8 mouse cellular contexts compared by ENCODE assay signal in the genomic region with DNA sequence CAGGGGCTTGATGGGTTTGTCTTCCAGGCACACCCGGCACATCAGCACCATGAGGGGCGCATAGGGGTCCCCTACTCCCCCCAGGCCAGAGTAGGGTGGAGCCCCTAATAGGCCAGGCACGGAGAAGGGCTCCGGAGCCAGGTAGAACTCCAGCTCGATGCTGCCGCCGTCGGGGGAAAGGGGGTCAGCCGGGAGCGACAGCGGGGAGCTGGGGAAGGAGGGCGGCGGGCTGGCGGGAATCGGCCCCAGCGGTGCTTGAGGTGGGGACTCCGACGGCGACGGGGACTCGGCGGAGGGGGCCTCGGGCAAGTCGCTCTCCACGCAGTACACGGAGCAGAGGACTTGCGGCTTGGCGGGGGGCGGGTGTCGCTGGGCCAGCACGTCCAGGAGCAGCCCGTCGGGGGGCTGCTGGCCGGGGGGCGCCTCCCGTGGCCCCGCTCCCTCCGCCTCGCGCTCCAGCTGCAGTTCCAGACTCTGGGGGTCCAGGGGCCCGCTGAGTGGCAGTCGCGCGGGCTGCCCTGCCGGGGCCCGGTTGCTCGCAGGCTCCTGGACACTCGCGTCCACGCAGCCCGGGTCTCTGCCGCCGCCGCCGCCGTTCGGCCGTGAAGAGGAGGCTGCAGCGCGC. TPM values are rescaled to one million over a fixed set of nuclear protein-coding genes. Genes with fewer than 3 reads are reported as not detected.
A peak's percentile ranks its signal among the peaks of the same experiment; 100 is the strongest.
DNase-seq lines count a peak whose midpoint lies in the region; ATAC-seq and TF ChIP-seq lines count a peak whose summit lies in the region.

No protein-coding gene starts in this region.

- peak; percentile 38 to 55 for DNase-seq in right cerebral cortex, postnatal 10 days (ENCODE audit: low spot score in 2 of 2)
- DNase-seq in right cerebral cortex, adult 2 months (ENCODE audit: low spot score in 2 of 2), result no peak
- peak; percentile 45 to 60 for DNase-seq in cerebellum, adult 2 months
- peak; percentile 9 for DNase-seq in forelimb bud, embryonic 11.5 days (ENCODE audit: low read depth, low spot score)

- H3K4me2 ChIP-seq in hindbrain, embryonic 16.5 days (ENCODE audit: low read length), result peak overlapping the region; percentile 81
- H3K4me2 ChIP-seq in liver, embryonic 12.5 days, result peak overlapping the region; percentile 74
- H3K4me2 ChIP-seq in neural tube, embryonic 12.5 days (replicated peaks), result peak overlapping the region; percentile 81

- H3K27me3 ChIP-seq in cerebellum, adult 2 months (ENCODE audit: control insufficient read depth, insufficient read depth, low read length), result no peaks in the 10 kb centered on the region
- H3K27me3 ChIP-seq in hindbrain, embryonic 16.5 days (replicated peaks; ENCODE audit: control insufficient read depth, insufficient read depth, low read length), result no peaks in the 10 kb centered on the region
- H3K27me3 ChIP-seq in liver, embryonic 12.5 days (replicated peaks), result peaks cover 41% of the 10 kb centered on the region
- H3K27me3 ChIP-seq in neural tube, embryonic 12.5 days (replicated peaks), result no peaks in the 10 kb centered on the region

- no peaks in the 10 kb centered on the region for H3K9me3 ChIP-seq in hindbrain, embryonic 16.5 days (ENCODE audit: control insufficient read depth, low read length)
- no peaks in the 10 kb centered on the region for H3K9me3 ChIP-seq in liver, embryonic 12.5 days (replicated peaks)
- H3K9me3 ChIP-seq in neural tube, embryonic 12.5 days, result no peaks in the 10 kb centered on the region

- no peak for TF ChIP-seq CTCF in cerebellum, adult 2 months (IDR thresholded peaks at IDR 0.05; ENCODE audit: borderline replicate concordance, insufficient read depth, low read depth, low read length)

- H3K4me1 ChIP-seq in cerebellum, adult 2 months (ENCODE audit: control insufficient read depth, insufficient read depth, low read length), result peaks cover 6% of the 10 kb centered on the region; the same call in 1 of the 2 replicates
- peaks cover 20% of the 10 kb centered on the region for H3K4me1 ChIP-seq in hindbrain, embryonic 16.5 days (ENCODE audit: control insufficient read depth, insufficient read depth, low read depth, low read length)
- H3K4me1 ChIP-seq in liver, embryonic 12.5 days, result 0 out of 2 replicates have a peak, but pooled peaks cover 5% of the 10 kb centered on the region
- peaks cover 27% of the 10 kb centered on the region; the same call in 1 of the 2 replicates for H3K4me1 ChIP-seq in neural tube, embryonic 12.5 days

- no peaks in the 10 kb centered on the region for H3K36me3 ChIP-seq in hindbrain, embryonic 16.5 days (ENCODE audit: control insufficient read depth, insufficient read depth, low read length)
- H3K36me3 ChIP-seq in liver, embryonic 12.5 days, result no peaks in the 10 kb centered on the region
- no peaks in the 10 kb centered on the region for H3K36me3 ChIP-seq in neural tube, embryonic 12.5 days

- no peak for TF ChIP-seq POLR2A in cerebellum, adult 2 months (IDR thresholded peaks at IDR 0.05; ENCODE audit: borderline replicate concordance, insufficient read depth, low read length)

- H3K9ac ChIP-seq in hindbrain, embryonic 16.5 days (ENCODE audit: low read depth, low read length), result peak overlapping the region; percentile 100
- peak overlapping the region; percentile 70 for H3K9ac ChIP-seq in liver, embryonic 12.5 days
- peak overlapping the region; percentile 96 for H3K9ac ChIP-seq in neural tube, embryonic 12.5 days

- ATAC-seq in hindbrain, embryonic 16.5 days, result peak; percentile 54
- peak; percentile 58 for ATAC-seq in liver, embryonic 12.5 days
- ATAC-seq in neural tube, embryonic 12.5 days (ENCODE audit: low FRiP score, low read depth), result peak; percentile 65
- ATAC-seq in erythroid progenitor cell, adult 5-6 weeks (replicated peaks; ENCODE audit: low FRiP score, poor library complexity, severe bottlenecking), result no peak

- H3K4me3 ChIP-seq in cerebellum, adult 2 months (replicated peaks; ENCODE audit: insufficient read depth, low read depth, low read length), result peak overlapping the region; percentile 95
- peak overlapping the region; percentile 96 for H3K4me3 ChIP-seq in hindbrain, embryonic 16.5 days (ENCODE audit: low read length)
- H3K4me3 ChIP-seq in liver, embryonic 12.5 days, result peak overlapping the region; percentile 63
- H3K4me3 ChIP-seq in neural tube, embryonic 12.5 days, result peak overlapping the region; percentile 89

- H3K27ac ChIP-seq in cerebellum, adult 2 months (ENCODE audit: insufficient read depth, low read length), result peak overlapping the region; percentile 51; the same call in 1 of the 2 replicates
- peak overlapping the region; percentile 82 for H3K27ac ChIP-seq in hindbrain, embryonic 16.5 days (ENCODE audit: low read depth, low read length)
- H3K27ac ChIP-seq in liver, embryonic 12.5 days, result no peak overlapping the region
- no peak overlapping the region; the same call in 1 of the 2 replicates for H3K27ac ChIP-seq in neural tube, embryonic 12.5 days

- WGBS in cerebellum, adult 2 months, result 2% methylated on average over 59 of the region's 60 CpGs
- 1% methylated on average over 29 of the region's 60 CpGs for WGBS in hindbrain, embryonic 16.5 days
- 2% methylated on average over 42 of the region's 60 CpGs for WGBS in liver, embryonic 12.5 days (ENCODE audit: insufficient replicate concordance)
- under 1% methylated on average over 49 of the region's 60 CpGs for WGBS in neural tube, embryonic 12.5 days

RNA-seq across cellular contexts. Expression of a gene that starts 0.4 kb away (rescaled TPM):
- polyA plus RNA-seq in cerebellum, adult 2 months (2012; rRNA removed), result 3.9 TPM in 2 replicates
- polyA plus RNA-seq in hindbrain, embryonic 16.5 days (2015; fragmentation: Nextera tagmentation; extraction: Ambion mirVana), result 1.6 TPM in 2 replicates
- 0.43 and 0.50 TPM in 2 replicates for polyA plus RNA-seq in liver, embryonic 12.5 days (2016; fragmentation: Nextera tagmentation; extraction: Ambion mirVana)
- 1.7 and 2.1 TPM in 2 replicates for polyA plus RNA-seq in neural tube, embryonic 12.5 days (2016; fragmentation: Nextera tagmentation; extraction: Ambion mirVana)
- total RNA-seq in erythroid progenitor cell, adult 5-6 weeks (2015; ENCODE audit: low replicate concordance), result not detected in 2 replicates
- not detected in 2 replicates for total RNA-seq in erythroid progenitor cell, adult 5-6 weeks (2017; ENCODE audit: low replicate concordance)

Comparison
In these comparisons a context has a peak if more than half of its experiments do, and no peak if none do; other contexts are left out.
1. DNase-seq: peak in right cerebral cortex, postnatal 10 days (2 of 2), cerebellum, adult 2 months (2 of 2) and forelimb bud, embryonic 11.5 days (single experiment); none in right cerebral cortex, adult 2 months (0 of 2).
2. H3K27ac ChIP-seq: peak in cerebellum, adult 2 months (single experiment) and hindbrain, embryonic 16.5 days (single experiment); none in liver, embryonic 12.5 days (single experiment) and neural tube, embryonic 12.5 days (single experiment).
3. Peak in every context shown above with its lines, with median percentiles within 50 percentile points of each other: H3K4me3 ChIP-seq, H3K4me2 ChIP-seq and H3K9ac ChIP-seq.